13 mouse cellular contexts compared by ENCODE assay signal in the genomic region with DNA sequence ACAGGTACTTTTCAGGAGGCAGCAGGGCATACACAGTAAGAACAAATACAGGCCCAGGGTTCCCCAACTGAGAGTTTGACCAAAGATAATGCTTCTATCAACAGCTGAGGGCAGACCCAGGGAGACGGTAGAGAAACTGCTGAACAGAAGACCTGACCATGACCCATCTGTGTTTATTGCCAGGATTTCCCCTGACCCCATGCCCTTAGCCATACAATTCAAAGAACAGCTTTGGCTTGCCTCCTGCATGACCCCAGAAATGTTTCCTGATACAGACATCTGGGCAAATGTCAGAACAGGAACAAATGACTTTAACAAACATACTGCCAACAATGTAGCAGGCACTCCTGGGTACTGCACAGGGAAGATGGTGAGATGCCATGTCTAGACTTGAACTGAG. TPM values are rescaled to one million over a fixed set of nuclear protein-coding genes. Genes with fewer than 3 reads are reported as not detected.
DNase-seq lines count a peak whose midpoint lies in the region; ATAC-seq and TF ChIP-seq lines count a peak whose summit lies in the region.
"Had no signal": no experiment of that assay in that cellular context is flagged by ENCODE, and none has a peak within 500 bp of the region (broad histone marks: within the 10 kb centered on the region; RNA-seq: fewer than 3 reads in every experiment).

No protein-coding gene starts in this region.

- H3K9me3 ChIP-seq in kidney, embryonic 14.5 days (ENCODE audit: control insufficient read depth, low read length): no peaks in the 10 kb centered on the region
- H3K9me3 ChIP-seq: midbrain, embryonic 12.5 days; neural tube, embryonic 12.5 days had no signal

- WGBS in kidney, adult 2 months: 29% methylated on average over 1 of the region's 1 CpGs
- WGBS in kidney, embryonic 14.5 days: 18% methylated on average over 1 of the region's 1 CpGs
- 5% methylated on average over 1 of the region's 1 CpGs for WGBS in liver, adult 2 months

- H3K79me2 ChIP-seq in liver, adult 2 months (ENCODE audit: control insufficient read depth, insufficient read depth, low read length): no peaks in the 10 kb centered on the region

- no peak overlapping the region for H3K4me3 ChIP-seq in kidney, adult 2 months (ENCODE audit: insufficient read depth, low read depth, low read length)
- no peak overlapping the region for H3K4me3 ChIP-seq in kidney, embryonic 14.5 days (ENCODE audit: low read length)
- H3K4me3 ChIP-seq in liver, adult 2 months (ENCODE audit: insufficient read depth, low read depth, low read length): no peak overlapping the region
- H3K4me3 ChIP-seq: erythroblast, embryonic 14.5 days; midbrain, embryonic 12.5 days; neural tube, embryonic 12.5 days had no signal

- no peak overlapping the region for H3K4me2 ChIP-seq in kidney, embryonic 14.5 days (replicated peaks; ENCODE audit: low read depth, low read length)
- H3K4me2 ChIP-seq: midbrain, embryonic 12.5 days; neural tube, embryonic 12.5 days had no signal

- peak; percentile 51 for DNase-seq in kidney, adult 2 months
- DNase-seq in kidney, adult 8-10 months: peak; percentile 17 to 26
- DNase-seq in liver, adult 2 months (ENCODE audit: extremely low read depth, low read depth, low spot score): peak; percentile 38
- DNase-seq in mesoderm, embryonic 11.5 days (ENCODE audit: low read depth, low spot score): peak; percentile 30
- no peak for DNase-seq in frontal cortex, postnatal 14 days (ENCODE audit: low spot score in 2 of 2)
- no peak for DNase-seq in retina, embryonic 14.5 days (ENCODE audit: low spot score)
- DNase-seq: cerebellum, postnatal 25 days; gastrocnemius, postnatal 10 days; thymus, postnatal 4 days had no signal

- no peak for TF ChIP-seq POLR2A in kidney, adult 2 months (IDR thresholded peaks at IDR 0.05; ENCODE audit: low read depth, low read length)
- TF ChIP-seq POLR2A in liver, adult 2 months (IDR thresholded peaks at IDR 0.05; ENCODE audit: extremely low read depth, insufficient read depth, low read length): no peak

- no peak overlapping the region for H3K9ac ChIP-seq in kidney, embryonic 14.5 days (ENCODE audit: low read depth, low read length)
- H3K9ac ChIP-seq in liver, adult 2 months (ENCODE audit: low read depth, low read length): no peak overlapping the region
- H3K9ac ChIP-seq: midbrain, embryonic 12.5 days; neural tube, embryonic 12.5 days had no signal

- H3K27ac ChIP-seq in kidney, adult 2 months (ENCODE audit: insufficient read depth, low read depth, low read length): no peak overlapping the region
- no peak overlapping the region for H3K27ac ChIP-seq in kidney, embryonic 14.5 days (ENCODE audit: low read depth, low read length)
- H3K27ac ChIP-seq in liver, adult 2 months (replicated peaks; ENCODE audit: insufficient read depth, low read depth, low read length): no peak overlapping the region; the same call in 1 of the 2 replicates
- H3K27ac ChIP-seq: midbrain, embryonic 12.5 days; neural tube, embryonic 12.5 days had no signal

- H3K4me1 ChIP-seq in kidney, adult 2 months (ENCODE audit: control insufficient read depth, insufficient read depth, low read length): no peaks in the 10 kb centered on the region
- no peaks in the 10 kb centered on the region for H3K4me1 ChIP-seq in kidney, embryonic 14.5 days (ENCODE audit: control insufficient read depth, insufficient read depth, low read length)
- peaks cover 4% of the 10 kb centered on the region; the same call in 1 of the 2 replicates for H3K4me1 ChIP-seq in liver, adult 2 months (ENCODE audit: control insufficient read depth, insufficient read depth, low read length)
- H3K4me1 ChIP-seq: midbrain, embryonic 12.5 days; neural tube, embryonic 12.5 days had no signal

- no peak for TF ChIP-seq CTCF in kidney, adult 2 months (conservative IDR thresholded peaks at IDR 0.05; ENCODE audit: insufficient read depth, insufficient read length, low read depth, low read length)
- no peak for TF ChIP-seq CTCF in liver, adult 2 months (IDR thresholded peaks at IDR 0.05; ENCODE audit: low read depth, low read length)

- H3K36me3 ChIP-seq in kidney, adult 2 months (ENCODE audit: control insufficient read depth, insufficient read depth, low read length): no peaks in the 10 kb centered on the region
- H3K36me3 ChIP-seq in kidney, embryonic 14.5 days (ENCODE audit: control insufficient read depth, insufficient read depth, low read length): no peaks in the 10 kb centered on the region
- H3K36me3 ChIP-seq in liver, adult 2 months (ENCODE audit: control insufficient read depth, insufficient read depth, low read length): no peaks in the 10 kb centered on the region
- H3K36me3 ChIP-seq: midbrain, embryonic 12.5 days; neural tube, embryonic 12.5 days had no signal

- H3K27me3 ChIP-seq in kidney, adult 2 months (replicated peaks; ENCODE audit: control insufficient read depth, insufficient read depth, low read length): no peaks in the 10 kb centered on the region
- H3K27me3 ChIP-seq in kidney, embryonic 14.5 days (ENCODE audit: control insufficient read depth, insufficient read depth, low read length): no peaks in the 10 kb centered on the region
- no peaks in the 10 kb centered on the region for H3K27me3 ChIP-seq in liver, adult 2 months (ENCODE audit: control insufficient read depth, insufficient read depth, low read length)
- H3K27me3 ChIP-seq: midbrain, embryonic 12.5 days; neural tube, embryonic 12.5 days had no signal

- ATAC-seq in kidney, embryonic 14.5 days (ENCODE audit: low FRiP score, low TSS enrichment): no peak

RNA-seq across cellular contexts. Expression of a gene that starts 36.6 kb away (rescaled TPM):
- polyA plus RNA-seq in kidney, adult 2 months (2012; rRNA removed): 0.60 and 2.0 TPM in 2 replicates
- 4.4 and 6.7 TPM in 2 replicates for polyA plus RNA-seq in kidney, embryonic 14.5 days (2014; fragmentation: Nextera tagmentation; extraction: Ambion mirVana)
- 0.18 and 1.0 TPM in 2 replicates for total RNA-seq in liver, adult 2 months (2014; rRNA removed)
- polyA plus RNA-seq in liver, adult 2 months (2012; rRNA removed): 0.22 and 7.5 TPM in 2 replicates
- polyA plus RNA-seq: erythroblast, embryonic 14.5 days had no signal

Comparison
In these comparisons a context has a peak if more than half of its experiments do, and no peak if none do; other contexts are left out.
1. DNase-seq: peak in kidney, adult 2 months (single experiment), kidney, adult 8-10 months (2 of 2), liver, adult 2 months (single experiment) and mesoderm, embryonic 11.5 days (single experiment); none in frontal cortex, postnatal 14 days (0 of 2) and retina, embryonic 14.5 days (single experiment).